Mouse (Mus musculus): ENCODE measurements around the gene Spp2.

The Spp2 gene

DNA sequence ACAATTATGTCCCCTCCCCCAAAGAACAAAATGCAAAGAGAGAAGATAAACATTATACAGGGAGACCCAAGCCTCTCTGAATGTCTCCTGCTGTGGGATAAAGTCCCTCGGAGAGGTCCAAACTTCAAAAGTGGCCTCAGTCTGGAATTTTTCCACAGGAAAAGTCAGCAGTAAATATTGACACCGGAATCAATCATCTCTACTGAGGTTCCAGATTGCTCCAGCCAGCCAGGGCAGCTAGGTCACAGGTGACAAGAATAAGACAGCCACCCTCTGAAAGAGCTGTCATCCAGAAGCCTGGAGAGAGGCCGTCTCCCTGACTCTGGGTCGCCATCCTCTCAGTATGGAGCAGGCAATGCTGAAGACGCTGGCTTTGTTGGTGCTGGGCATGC, at the start of gene Spp2:
Gene Spp2 (plus strand): TSS at position 155 of the 392 bp plus-strand sequence.
- no peak for ATAC-seq (ENCODE audit: low TSS enrichment)

DNA sequence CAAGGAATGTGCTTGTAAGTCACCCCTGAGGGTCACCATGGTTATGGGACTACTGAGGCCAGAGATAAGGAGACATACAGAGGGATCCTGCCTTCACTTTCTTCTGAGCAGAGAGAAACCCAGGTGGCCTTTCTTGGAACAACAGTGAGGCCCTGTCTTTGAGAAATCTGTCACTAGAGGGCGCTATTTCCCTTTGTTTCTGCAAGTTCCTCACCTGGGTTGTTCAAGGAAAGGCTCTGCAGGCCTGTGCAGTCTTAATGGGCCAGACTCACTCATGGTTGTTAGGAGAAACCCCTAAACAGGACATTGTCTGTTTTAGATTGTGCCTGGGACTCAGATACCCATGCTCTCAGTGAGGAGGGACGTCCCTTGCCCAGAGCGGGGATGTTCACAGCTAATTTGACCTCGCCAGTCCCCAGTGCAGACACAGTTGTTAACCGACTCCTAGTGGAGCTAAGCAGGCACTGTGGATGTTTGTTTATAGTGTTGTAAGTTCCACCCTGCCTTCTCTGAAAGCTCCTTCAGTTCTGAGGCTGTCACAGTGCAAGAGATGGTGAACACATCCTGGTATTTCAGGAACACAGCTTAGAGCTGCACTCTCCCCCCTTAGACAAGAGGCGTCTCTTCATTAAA, 49.2 kb upstream of the Spp2 start:
- peak; percentile 96 for ATAC-seq (ENCODE audit: low TSS enrichment)

DNA sequence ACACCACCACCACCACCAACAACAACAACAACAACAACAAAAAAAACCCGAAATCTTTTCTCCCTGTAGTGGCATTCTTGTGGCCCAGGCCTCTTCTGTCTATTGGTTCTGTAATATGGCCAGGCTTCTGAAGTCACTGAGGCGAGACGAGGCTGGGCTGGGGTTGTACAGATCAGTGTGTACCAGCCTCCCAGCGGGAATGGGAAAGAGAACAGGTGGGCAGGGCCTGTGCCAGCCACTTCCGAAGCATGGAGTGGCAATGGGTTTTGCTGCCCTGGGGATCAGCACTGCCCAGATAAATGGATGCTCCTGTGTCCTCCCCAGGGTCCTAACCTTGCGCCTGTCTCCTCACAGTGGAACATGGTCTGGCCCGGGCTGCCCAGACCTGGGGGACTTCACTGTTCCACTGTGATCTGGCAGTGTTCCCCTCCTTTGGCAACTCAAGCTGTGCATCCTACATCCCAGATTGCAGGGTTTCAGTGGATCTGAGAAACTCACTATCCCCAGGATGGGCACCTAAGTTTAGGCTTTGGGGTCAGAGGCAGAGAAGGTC, 48.6 kb upstream of the Spp2 start:
- ATAC-seq (ENCODE audit: low TSS enrichment), result no peak

DNA sequence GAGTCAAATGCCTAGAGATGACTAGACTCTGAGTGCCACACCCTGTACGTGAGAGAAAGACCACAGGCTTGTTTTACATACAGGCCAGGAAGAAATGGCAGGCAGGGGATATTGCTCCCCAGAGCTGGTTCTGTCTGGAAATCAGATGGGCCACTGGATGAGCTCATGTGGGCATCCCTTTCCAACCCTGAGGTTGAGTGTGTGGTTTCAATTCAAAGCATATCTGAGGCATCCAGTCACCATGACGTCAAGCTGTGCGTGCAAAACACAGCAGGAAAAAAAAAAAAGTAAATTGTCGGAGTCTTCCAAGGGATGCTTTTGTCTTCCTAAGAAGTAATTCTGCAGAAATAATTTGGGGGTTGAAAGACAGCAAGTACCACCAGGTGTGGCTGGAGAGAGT, 45.7 kb upstream of the Spp2 start:
- no peak for ATAC-seq (ENCODE audit: low TSS enrichment)

DNA sequence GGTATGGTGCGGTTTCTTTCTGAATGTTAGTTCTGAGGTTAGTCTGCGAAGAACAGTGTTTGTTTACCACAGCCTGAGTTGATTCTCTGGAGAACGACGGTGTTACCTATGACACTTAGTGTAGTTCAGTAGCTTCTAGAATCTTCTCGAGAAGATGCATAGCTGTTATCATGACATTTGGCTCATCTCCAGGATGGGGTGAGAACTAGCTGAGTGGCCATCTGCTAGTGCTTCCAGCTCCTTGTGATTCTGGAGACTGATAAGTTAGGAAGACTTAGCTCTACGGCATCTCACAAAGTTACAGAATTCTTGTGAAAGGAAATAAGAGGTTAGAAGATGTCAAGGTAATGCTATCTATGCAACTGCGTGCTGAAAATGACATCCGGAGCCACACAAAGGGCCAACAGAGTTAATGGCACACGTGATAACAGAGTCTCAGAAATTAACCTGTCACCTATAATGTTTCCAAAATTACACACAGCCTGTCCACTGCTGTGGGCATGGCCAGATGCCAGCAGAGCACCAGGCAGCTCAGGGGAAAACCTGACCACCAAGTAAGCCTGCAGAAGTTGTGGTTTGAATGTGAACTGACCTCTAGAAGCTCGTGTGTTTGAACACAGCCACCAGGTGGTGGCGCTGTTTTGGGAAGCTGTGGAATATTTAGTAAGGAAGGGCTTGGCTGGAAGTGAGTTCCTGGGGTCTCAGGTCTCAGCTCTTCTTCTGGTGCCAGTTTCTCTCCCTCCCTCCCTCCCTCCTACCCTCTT, 39.7 kb upstream of the Spp2 start:
- no peak for ATAC-seq (ENCODE audit: low TSS enrichment)

DNA sequence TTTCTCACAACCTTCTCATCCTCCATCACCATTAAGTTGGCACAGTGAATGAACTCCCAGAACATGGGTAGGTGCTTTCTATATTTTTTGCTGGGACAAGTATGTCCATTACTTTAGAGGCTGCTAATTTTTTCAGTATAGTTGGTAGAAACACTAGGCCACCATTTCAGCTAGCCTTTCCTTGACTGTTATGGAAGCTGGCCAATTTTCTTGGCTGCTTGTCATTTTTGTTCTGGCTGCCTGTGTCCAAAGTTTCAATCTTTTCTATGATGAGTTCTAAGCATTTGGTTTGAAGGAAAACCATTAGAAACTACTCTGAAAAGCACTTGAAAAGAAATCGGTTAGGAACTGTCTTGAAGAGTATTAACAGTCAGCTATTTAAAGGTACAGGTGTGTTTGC, 28.3 kb upstream of the Spp2 start:
- no peak for ATAC-seq (ENCODE audit: low TSS enrichment)

DNA sequence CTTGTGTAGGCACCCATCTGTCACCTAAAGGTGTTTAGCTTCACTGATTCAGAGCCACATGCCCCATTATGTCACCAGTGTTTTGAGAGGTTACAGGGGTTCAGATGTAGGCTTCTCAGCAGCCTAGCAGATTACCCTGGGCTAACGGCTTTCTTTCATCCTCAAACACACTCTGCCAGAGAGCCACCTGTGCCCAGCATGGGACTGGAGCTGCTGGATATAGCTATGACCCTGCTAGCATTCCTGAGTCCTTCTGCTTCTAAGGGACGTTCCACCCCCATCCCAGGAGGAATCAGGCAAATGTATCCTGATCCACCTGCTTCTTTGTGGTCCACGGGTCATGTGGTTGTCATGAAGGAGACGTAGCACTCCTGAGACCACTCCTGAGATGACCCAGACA, 15.1 kb upstream of the Spp2 start:
- ATAC-seq (ENCODE audit: low TSS enrichment), result no peak

DNA sequence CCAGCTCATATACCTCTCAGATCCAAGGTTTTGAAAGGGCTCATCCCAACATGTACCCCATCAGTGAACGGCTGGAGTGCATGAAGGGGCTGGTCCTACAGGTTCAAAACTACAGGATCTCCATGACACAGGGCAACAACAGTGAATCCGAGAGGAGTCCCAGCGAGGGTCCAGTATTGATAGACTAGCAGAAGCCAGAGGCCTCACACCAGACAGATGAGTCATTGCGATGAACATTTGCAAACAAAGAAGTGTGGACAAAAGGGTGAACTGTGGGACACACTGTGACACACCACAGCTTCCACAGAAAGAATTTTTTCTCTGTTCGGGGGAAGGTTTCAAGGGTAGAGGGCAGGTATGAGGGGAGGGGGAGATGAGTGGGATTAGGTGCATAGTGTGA, 13.4 kb upstream of the Spp2 start:
- no peak for ATAC-seq (ENCODE audit: low TSS enrichment)

DNA sequence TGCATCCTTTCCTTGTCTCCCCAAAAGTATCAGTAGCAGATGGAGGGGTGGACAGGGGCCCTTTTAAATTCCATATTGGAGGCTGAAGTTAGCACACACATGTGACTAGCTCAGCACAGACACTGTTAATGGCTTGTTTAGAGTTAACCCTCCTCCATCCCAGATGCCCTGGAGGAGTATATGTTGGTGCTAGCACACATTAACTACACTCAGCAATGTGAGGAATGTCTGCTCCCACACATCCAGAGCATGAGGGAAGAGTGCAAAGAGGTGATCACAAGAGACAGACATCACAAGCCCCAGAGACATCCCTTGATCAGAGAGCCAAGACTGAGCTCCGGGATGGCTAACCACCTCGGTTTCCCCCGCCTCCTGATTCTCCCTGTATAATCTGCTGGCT, 3.4 kb upstream of the Spp2 start:
- no peak for ATAC-seq (ENCODE audit: low TSS enrichment)

DNA sequence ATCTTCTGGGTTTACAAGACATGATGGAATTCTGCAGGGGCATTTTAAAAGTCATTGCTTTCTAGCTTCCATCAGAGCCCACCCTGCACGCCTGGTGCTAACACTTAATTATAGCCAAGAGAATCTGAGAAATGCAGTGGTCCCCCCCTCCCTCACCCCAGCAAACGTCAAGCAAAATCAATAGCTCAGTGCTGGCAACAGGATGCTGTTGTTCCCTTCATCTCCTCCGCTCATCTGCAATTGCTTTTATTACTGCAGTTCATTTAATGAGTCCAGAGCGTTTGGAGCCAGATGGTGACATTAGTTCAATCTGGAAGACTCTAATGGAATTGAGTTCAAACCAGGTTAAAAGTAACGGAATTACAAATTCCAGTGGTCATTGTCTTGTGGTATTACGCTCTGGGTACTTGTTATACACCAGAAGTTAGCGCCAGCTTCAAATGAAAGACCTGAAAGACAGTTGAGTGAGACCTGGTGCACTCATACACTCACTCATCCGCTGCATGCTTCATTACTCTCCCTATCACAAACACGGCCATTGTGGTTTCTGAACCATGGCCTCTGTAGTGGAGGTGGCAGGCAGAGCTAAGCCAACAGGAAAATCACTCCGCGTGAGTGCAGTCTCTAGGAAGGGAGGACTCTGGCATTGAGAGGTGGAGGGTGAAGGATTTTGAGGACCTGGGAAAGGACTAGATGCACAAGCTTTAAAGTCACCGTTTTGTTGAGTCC, 519 bp upstream of the Spp2 start:
- ATAC-seq (ENCODE audit: low TSS enrichment), result no peak

DNA sequence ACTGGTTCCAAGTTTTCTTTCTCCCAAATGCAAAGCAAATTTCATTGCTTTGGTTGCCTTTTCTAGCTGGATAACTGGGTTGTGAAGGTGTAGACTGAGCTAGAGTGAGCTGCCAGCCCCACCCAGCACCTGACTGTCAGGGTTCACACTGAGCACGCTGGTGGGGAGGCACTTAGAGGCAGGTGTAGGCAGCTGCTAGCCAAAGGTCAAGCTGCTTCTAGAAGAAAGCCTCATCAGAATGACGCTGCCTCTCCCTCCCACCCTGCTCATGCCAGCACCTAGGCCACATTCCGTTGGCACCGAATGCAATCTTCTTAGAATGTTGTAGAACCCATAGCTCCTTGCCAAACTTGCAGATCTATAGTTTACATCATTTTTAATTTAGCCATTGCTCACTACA, 1.6 kb downstream of the Spp2 start:
- ATAC-seq (ENCODE audit: low TSS enrichment), result no peak

DNA sequence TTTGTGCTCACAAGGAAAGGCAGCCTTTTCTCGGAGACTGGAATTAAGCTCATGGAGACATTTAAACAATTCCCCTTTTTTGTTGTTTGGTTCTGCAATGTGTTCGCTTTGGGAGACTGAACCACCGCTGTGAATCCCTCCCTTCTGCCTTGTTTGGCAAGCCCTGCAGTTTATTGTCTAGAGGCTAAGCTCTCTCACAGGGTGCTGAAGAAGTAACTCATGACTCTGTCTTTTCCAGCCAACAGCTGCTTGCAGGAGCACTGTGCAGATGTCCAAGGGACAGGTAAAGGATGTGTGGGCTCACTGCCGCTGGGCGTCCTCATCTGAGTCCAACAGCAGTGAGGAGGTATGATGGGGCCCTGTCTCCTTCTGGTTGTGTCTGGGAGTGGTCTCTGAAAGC, 5.3 kb downstream of the Spp2 start:
- no peak for ATAC-seq (ENCODE audit: low TSS enrichment)

DNA sequence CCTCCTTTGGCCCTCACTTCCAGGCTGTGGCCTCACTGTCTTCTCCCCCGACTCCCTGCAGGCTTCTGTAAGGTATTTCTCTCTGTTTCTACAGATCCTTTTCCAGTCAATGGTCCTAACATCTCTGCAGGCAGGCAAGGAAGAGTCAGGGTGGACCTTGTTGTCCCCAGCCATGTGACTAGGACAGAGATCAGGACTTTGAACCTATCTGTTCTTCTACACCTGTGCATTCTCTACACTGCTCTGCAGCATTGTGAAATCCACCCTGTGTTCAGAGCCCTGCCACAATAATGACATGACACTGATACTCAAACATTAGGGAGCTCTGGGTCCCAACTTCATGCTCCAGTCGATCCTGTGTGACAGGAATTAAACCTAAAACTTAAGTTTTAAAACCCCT, 12.2 kb downstream of the Spp2 start:
- ATAC-seq (ENCODE audit: low TSS enrichment), result no peak

DNA sequence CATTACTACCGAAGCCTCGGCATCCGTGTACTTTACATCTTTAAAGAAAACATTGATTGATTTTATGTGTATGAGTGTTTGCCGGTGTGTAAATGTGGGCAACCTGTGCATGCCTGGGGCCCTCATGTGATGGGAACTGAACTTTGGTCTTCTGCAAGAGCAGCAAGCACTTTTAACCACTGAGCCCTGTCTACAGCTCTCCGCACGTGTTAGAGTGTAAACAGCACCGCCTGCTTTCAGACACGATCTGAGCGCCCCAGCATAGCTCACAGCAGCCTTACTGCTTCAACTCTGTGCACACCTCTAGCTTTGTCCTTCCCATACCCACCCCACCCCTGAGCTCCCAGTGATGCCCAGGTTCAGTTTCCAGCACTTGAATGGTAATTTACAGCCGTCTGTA, 15.3 kb downstream of the Spp2 start:
- no peak for ATAC-seq (ENCODE audit: low TSS enrichment)

DNA sequence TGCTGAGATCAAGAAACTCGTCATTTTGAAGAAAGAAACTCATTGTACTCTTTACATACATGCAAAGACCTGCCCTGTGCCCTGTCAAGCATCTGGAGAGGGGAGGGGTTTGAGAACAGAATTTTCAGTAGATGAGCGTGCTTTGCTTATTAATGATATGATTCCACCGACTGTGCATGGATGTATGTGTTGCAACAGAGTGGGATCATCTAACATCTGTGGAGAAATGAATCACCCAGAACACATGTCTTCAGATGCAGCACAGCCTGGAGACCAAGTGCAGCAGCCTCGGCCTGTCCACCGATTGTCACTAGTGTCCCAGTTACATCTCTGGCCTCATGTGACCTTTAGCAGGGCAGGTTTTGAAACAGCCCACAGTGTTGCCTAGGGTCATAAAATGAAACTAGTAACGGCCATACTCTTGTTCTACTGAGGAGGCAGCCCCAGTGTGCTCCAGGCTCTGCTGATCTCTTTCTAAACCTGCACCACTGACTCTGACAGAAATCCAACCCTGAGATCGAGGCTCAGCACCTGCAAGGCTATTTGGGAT, 16.2 kb downstream of the Spp2 start:
- no peak for ATAC-seq (ENCODE audit: low TSS enrichment)

DNA sequence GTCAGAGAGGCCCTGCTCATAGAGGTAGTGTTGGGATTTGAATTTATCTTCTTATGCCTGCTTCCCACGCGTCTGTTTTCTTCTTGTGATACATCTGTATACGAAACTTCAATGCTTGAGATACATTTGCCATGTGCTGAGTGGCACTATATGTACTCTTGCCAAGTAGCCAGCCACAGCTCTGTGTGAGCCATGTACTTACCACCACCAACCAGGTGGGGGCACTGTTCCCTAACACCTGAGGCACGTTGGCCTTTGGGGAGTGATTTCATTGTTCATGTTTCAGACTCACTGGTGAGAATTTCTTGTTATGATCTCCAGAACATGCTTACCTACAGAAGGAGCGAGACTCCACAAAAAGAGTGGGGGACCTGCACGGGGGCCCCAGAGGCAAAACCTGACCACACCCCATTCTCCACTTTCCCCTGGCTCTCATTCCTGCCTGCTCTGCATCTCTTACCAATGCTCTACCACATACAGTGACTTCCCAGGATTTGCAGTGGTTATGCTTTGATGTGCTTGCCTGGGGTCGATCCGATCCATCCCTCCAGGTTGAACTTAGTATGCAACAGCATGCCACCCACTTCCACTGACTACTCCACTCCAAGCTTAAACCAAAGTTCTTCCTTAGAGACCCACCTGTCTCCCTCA, 18.0 kb downstream of the Spp2 start:
- peak; percentile 83 for ATAC-seq (ENCODE audit: low TSS enrichment)

DNA sequence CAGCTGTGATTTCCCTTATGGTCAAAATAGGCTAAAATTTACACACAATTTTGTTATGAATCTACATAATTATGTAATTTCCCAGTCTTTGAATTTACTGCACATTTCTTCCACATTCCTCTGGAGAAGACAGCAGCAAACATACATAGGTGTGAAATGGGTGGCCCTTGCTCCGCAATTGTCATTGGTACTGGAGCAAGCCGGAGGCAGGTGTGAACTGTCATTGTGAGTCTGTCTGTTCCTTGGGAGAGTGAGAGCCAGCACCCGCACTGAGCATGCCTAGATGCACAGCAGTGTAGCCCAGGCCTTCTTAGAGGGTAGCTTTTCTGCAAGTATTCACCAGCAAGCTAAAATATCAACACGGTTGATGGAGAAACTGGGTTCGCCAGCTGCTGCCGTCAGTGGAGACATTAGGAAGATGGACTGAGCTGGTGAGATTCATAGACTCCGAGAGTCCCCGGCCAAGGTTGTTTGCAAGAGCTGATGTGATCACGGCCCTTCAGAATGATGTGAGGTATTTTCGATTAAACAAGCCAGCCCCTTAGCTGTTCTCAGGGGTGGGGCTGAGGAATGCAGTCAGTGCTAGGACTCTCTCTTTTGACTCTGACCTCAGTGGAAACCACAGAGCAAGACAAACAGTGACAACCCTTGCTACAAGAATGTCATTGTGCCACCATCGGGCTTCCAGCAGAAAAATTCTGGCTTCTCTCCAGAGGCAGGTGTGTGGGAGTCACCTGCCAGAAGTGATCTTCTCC, 21.4 kb downstream of the Spp2 start:
- ATAC-seq (ENCODE audit: low TSS enrichment), result peak; percentile 62

DNA sequence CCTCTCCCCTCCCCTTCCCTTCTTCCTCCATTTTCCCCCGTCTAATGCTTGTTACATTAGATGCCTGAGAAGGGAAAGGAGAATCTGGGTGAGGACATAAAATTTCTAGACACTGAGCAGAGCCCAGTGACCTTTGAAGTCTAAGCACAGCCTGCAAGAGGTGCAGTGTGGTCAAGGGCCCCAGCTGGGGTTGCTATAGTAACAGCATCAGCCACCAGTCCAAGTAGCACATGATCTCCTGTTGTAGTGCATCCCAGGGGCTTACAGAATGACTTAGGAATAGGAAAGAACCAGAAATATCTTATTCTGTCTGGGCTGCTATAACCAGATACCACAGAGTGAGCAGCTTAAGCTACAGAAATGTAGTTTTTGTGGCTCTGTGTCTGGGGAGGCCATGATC, 22.7 kb downstream of the Spp2 start:
- no peak for ATAC-seq (ENCODE audit: low TSS enrichment)

DNA sequence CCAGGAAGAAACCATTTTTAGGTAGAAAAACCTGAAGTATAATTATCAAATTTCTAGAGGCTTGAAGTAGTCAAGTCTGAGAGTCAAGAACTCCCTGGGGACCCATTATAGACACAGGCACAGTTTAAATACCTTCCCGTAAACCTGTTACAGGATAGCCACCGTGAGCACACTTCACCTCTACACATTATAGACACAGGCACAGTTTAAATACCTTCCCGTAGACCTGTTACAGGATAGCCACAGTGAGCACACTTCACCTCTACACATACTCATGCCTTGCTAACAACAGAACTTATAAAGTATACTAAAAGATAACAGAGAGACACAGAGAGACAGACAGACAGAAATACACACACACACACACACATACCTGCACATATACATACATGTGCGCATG, 24.5 kb downstream of the Spp2 start:
- no peak for ATAC-seq (ENCODE audit: low TSS enrichment)

DNA sequence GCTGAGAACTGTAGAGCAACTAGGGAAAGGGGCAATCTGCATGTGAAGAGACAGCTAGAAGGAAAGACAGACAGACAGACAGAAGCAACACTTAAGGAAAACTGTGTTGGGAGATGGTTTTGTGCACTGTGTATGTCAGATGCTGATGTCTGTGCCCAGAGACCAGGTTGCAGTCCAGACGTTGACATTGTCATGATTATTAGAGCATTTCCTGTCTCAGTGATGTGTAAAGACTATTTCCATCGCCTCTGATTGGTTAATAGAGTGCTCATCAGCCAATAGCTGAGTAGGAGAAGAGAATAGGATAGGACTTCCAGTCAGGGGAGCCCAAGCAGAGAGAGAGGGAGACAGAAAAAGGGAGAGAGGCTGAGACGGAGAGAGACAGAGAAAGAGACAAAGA, 25.8 kb downstream of the Spp2 start:
- ATAC-seq (ENCODE audit: low TSS enrichment), result no peak

All from frontal cortex, adult (tissue).